Mouse (Mus musculus): ENCODE data around the gene Dlgap4.

DNA sequence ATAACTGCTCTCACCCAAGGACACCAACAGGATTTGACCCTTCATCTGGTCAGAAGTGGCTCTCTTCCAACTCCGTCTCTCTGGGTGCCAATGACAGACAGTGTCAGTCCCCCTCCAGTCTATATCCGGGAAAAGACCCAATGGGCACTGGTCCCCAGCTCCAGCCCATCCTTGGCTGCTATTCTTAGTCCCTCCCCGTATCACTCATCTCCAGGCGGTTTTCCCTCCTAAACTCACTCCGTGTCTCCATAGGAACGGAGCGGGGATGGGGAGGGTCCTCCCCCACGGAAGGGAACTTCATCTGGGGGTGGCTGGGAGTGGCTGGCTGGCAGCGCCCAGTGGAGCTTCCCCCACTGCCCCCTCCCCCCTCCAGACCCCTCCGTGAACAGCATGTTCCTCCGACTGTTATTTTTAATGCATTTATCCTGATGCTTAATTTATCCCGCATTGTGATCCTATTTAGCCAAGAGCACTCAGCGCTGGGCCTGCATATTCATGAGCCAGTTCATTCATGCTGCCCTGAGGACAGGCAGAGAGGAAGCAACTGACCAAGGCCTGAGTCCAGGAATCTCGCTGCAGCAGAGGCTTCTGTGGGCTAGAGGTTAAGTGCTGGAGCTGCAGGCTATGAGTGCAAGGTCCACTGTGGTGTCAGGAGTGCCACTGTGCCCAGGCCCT lies 28.6 kb upstream of the Dlgap4 start:
- TF ChIP-seq CTCF (IDR thresholded peaks at IDR 0.05; ENCODE audit: extremely low read depth, insufficient read depth, low read length) (no peak), POLR2A (IDR thresholded peaks at IDR 0.05; ENCODE audit: extremely low read depth, insufficient read depth, low read length) (no peak)
